Mouse (Mus musculus) ovary, adult 10 weeks (tissue): ENCODE data around the gene Usp16. TPM values are rescaled to one million over a fixed set of nuclear protein-coding genes. Genes with fewer than 3 reads are reported as not detected.

ENCODE experiments used
- polyA plus RNA-seq: library from polyadenylated mRNA; stranded (reverse); fragments of 350-450 nt; fragmentation: Illumina TruSeq; extraction: RNeasy Lipid Tissue Mini Kit (QIAGEN cat#74804); gene quantifications from one replicate; pipeline ENCODE4 v1.2.3, GENCODE M21; 2014

Gene Usp16
- 120 TPM for polyA plus RNA-seq

DNA sequence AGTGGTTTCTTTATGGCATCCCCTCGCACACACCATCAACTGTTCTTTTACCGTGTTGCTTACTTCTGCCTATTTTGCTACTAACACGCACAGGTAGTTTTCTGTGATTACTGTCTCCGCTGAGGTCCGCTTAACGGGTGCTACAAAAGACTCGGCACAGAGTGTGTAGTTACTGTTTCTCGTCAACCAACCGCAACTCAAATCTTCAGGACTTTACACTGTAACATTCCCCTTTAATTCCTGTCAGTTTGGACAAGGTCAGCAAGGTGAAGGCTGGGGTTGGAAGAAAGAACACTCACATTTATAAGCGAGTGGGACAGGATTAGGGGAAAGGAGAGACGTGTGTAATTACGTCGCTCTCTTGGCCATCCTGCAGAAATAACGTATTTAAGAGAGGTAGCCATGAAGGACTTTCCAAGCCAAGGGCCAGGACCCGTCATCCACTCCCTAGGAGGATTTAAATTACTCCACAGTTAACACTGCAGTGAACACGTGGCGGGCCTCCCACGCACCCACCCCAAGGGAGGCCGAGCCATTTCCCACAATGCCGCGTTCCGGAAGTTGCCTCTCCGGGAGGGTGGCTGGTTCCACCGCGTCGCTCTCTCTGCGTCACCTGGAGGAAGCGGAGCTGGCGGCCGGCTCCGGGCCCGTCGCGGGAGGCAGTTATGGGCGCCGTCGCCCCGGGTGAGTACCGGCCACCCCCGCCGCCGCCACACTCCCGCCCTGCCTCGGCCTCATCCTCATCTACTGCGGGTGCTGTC, at the start of gene Usp16:
Gene Usp16, plus strand, starts transcription at position 285 of the 761 bp plus-strand sequence.

DNA sequence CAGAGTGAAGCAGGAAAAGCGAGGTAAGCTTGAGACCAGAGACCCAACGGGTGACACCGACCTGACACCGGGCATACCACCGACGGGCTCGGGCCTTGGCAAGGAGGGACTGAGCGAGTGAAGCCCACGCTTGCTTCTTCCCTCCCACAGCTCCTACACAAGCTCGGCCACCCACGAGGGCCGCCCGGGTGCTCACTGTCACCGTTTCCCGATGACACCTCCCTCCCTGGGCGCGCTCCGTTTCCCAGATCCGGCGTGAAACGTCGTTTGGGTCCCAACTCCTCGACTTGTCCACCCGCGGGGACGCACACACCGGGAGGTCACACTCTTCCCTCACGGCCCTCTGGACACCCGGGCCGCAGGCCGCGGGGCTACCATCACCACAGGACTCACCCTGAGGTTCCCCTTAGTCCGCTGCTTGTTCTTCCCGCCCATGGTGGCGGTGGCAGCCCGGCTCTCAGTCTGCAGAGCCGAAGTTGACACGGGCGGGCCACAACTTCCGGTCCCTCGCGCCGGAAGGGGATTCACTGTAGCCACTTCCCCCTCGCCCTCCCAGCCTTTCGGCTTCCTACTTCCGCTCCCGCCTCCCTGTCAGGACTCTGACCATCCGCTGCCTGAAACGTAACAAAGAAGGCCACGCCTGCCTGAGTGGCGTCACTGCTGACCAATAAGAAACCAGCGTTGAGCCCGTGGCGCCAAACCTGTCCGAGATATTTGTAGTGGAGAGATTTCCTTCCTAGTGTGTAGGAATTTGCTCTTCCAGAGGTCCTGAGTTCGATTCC, 22.3 kb upstream of the Usp16 start, which contains the start of gene Ltn1:
Gene Ltn1, minus strand, starts transcription at position 580 of the 782 bp plus-strand sequence.

GRCm38 (mm10) chr16:87440184-87440686, 14.3 kb upstream of the Usp16 start, which contains the start of gene Rwdd2b:
Gene Rwdd2b, minus strand, starts transcription at chr16:87440573.

GRCm38 (mm10) chr16:87495716-87496447, 41.4 kb downstream of the Usp16 start, which contains the start of gene Cct8:
Gene Cct8, minus strand, starts transcription at chr16:87495873.

Other genes starting within 250 kb of the Usp16 start
- gene N6amt1, start 100.5 kb upstream of the Usp16 start, polyA plus RNA-seq = 25.4 TPM
- 57.2 TPM for gene Ltn1, start 22.1 kb upstream of the Usp16 start, polyA plus RNA-seq
- gene Rwdd2b, start 14.1 kb upstream of the Usp16 start, polyA plus RNA-seq = 7.9 TPM
- 584 TPM for gene Cct8, start 41.2 kb downstream of the Usp16 start, polyA plus RNA-seq
- 14.5 TPM for gene Map3k7cl, start 98.6 kb downstream of the Usp16 start, polyA plus RNA-seq
- gene Bach1, start 244.2 kb downstream of the Usp16 start, polyA plus RNA-seq = 45.5 TPM